8 mouse cellular contexts compared by ENCODE assay signal in genomic region chrX:41911390-41912060, GRCm38 (mm10). TPM values are rescaled to one million over a fixed set of nuclear protein-coding genes. Genes with fewer than 3 reads are reported as not detected.
DNase-seq lines count a peak whose midpoint lies in the region; ATAC-seq and TF ChIP-seq lines count a peak whose summit lies in the region.

No protein-coding gene starts in this region.

- no peaks in the 10 kb centered on the region for H3K27me3 ChIP-seq in G1E (ENCODE audit: insufficient read depth, low read length)
- no peaks in the 10 kb centered on the region for H3K27me3 ChIP-seq in forebrain, postnatal 0 days (ENCODE audit: insufficient read depth, low read length)
- H3K27me3 ChIP-seq in lung, embryonic 16.5 days (ENCODE audit: control insufficient read depth, insufficient read depth, low read depth, low read length) = no peaks in the 10 kb centered on the region

- DNase-seq in G1E (ENCODE audit: low spot score) = peak; percentile 81
- peak; percentile 85 to 87 for DNase-seq in cerebellum, adult 18-20 months
- DNase-seq in forebrain, postnatal 0 days = peak; percentile 90
- peak; percentile 70 for DNase-seq in layer of hippocampus, adult 9-10 months (ENCODE audit: low spot score)
- DNase-seq in ovary, postnatal 10 days (ENCODE audit: low spot score) = peak; percentile 55
- DNase-seq in thymus, postnatal 10 days (ENCODE audit: low spot score in 2 of 2) = peak; percentile 80 to 83

- peak overlapping the region; percentile 65 for H3K9ac ChIP-seq in forebrain, postnatal 0 days
- H3K9ac ChIP-seq in lung, embryonic 16.5 days (ENCODE audit: low read length) = peak overlapping the region; percentile 82

- no peaks in the 10 kb centered on the region for H3K9me3 ChIP-seq in G1E (replicated peaks)
- H3K9me3 ChIP-seq in forebrain, postnatal 0 days (ENCODE audit: low read length) = no peaks in the 10 kb centered on the region
- H3K9me3 ChIP-seq in lung, embryonic 16.5 days (ENCODE audit: control insufficient read depth, low read length) = no peaks in the 10 kb centered on the region

- H3K36me3 ChIP-seq in G1E (replicated peaks) = peaks cover 5% of the 10 kb centered on the region
- no peaks in the 10 kb centered on the region for H3K36me3 ChIP-seq in forebrain, postnatal 0 days (ENCODE audit: insufficient read depth)
- no peaks in the 10 kb centered on the region for H3K36me3 ChIP-seq in lung, embryonic 16.5 days (ENCODE audit: control insufficient read depth, insufficient read depth, low read length)

- no peak for TF ChIP-seq CTCF in G1E (IDR thresholded peaks at IDR 0.05; ENCODE audit: low read depth, low read length)
- TF ChIP-seq CTCF in forebrain, postnatal 0 days (IDR thresholded peaks at IDR 0.05; ENCODE audit: low read depth) = no peak

- H3K4me2 ChIP-seq in forebrain, postnatal 0 days (ENCODE audit: low read depth) = peak overlapping the region; percentile 64
- peak overlapping the region; percentile 51 for H3K4me2 ChIP-seq in lung, embryonic 16.5 days (ENCODE audit: low read depth, low read length)

- 25% methylated on average over 45 of the region's 59 CpGs for WGBS in forebrain, postnatal 0 days
- WGBS in lung, embryonic 16.5 days = 15% methylated on average over 44 of the region's 59 CpGs

- H3K27ac ChIP-seq in forebrain, postnatal 0 days (ENCODE audit: low read depth, low read length) = peak overlapping the region; percentile 85
- peak overlapping the region; percentile 86 for H3K27ac ChIP-seq in lung, embryonic 16.5 days (ENCODE audit: low read length)

- H3K4me1 ChIP-seq in G1E (ENCODE audit: insufficient read depth, low read depth, low read length) = peaks cover 6% of the 10 kb centered on the region
- H3K4me1 ChIP-seq in forebrain, postnatal 0 days (ENCODE audit: insufficient read depth) = no peaks in the 10 kb centered on the region
- H3K4me1 ChIP-seq in lung, embryonic 16.5 days (replicated peaks; ENCODE audit: control insufficient read depth, insufficient read depth, low read length) = 0 out of 2 replicates have a peak, but pooled peaks cover 2% of the 10 kb centered on the region

- H3K4me3 ChIP-seq in G1E (ENCODE audit: low read depth, low read length) = peak overlapping the region; percentile 78
- H3K4me3 ChIP-seq in forebrain, postnatal 0 days (ENCODE audit: low read depth, low read length) = peak overlapping the region; percentile 56
- peak overlapping the region; percentile 70 for H3K4me3 ChIP-seq in lung, embryonic 16.5 days (ENCODE audit: low read length)

- ATAC-seq in G1E (ENCODE audit: extremely low read depth, insufficient number of reproducible peaks, low FRiP score, poor library complexity, severe bottlenecking) = peak; percentile 92
- ATAC-seq in forebrain, postnatal 0 days = peak; percentile 99
- ATAC-seq in hematopoietic stem cell, adult 5-6 weeks (replicated peaks in 1 of 2; ENCODE audit: insufficient read depth in 1 of 2, low FRiP score in 2 of 2, low TSS enrichment in 1 of 2, low read depth in 1 of 2, poor library complexity in 2 of 2, severe bottlenecking in 2 of 2) = peak; percentile 98
- peak; percentile 98 for ATAC-seq in lung, embryonic 16.5 days (ENCODE audit: low read depth)

RNA-seq across cellular contexts. Expression of gene Thoc2, which starts 8.9 kb away (rescaled TPM):
- total RNA-seq in G1E (2014; fragmentation: Nextera tagmentation) (249 and 255 TPM in 2 replicates), G1E (2017) (108 and 136 TPM in 2 replicates)
- 5.3 and 9.3 TPM in 2 replicates for polyA plus RNA-seq in G1E (2012)
- total RNA-seq in forebrain, postnatal 0 days (2014; rRNA removed) = 41.2 and 52.4 TPM in 2 replicates
- 45.8 and 66.6 TPM in 2 replicates for polyA plus RNA-seq in forebrain, postnatal 0 days (2015; fragmentation: Nextera tagmentation; extraction: Ambion mirVana)
- 113 and 144 TPM in 2 replicates for total RNA-seq in hematopoietic stem cell, adult 5-6 weeks (2017)
- 82.7 and 85.4 TPM in 2 replicates for polyA plus RNA-seq in lung, embryonic 16.5 days (2015; fragmentation: Nextera tagmentation; extraction: Ambion mirVana)

Comparison
In these comparisons a context has a peak if more than half of its experiments do, and no peak if none do; other contexts are left out.
1. Peak in every context shown above with its lines: DNase-seq, ATAC-seq, H3K4me3 ChIP-seq and H3K27ac ChIP-seq.